Mouse (Mus musculus) intestine, embryonic 16.5 days (tissue): ENCODE results near the gene Zfp953. TPM values are rescaled to one million over a fixed set of nuclear protein-coding genes. Genes with fewer than 3 reads are reported as not detected.
"Not testable (repeated sequence)": the region's sequence is repeated elsewhere in the genome, so short reads cannot be mapped to it uniquely, and the experiment has no call there.

Source experiments
- ATAC-seq: fragments of 200-750 bp; cut with Nextera tagmentation; 2 replicates; pipeline ENCODE4 v1.8.0; 2017; ENCODE audit warnings: moderate TSS enrichment, moderate library complexity
- H3K27ac ChIP-seq: fragments of 300-500 bp; sonication (generic); 2 replicates; pipeline ENCODE4 v1.5.1; 2014; ENCODE audit warnings: mild to moderate bottlenecking, low read length
- H3K27me3 ChIP-seq: fragments of 300-500 bp; sonication (generic); replicated peaks from 2 replicates; pipeline ENCODE4 v1.6.1; 2014; ENCODE audit warnings: low read length, control low read depth, mixed read lengths; ENCODE audit not compliant: control insufficient read depth, insufficient read depth
- H3K36me3 ChIP-seq: fragments of 300-500 bp; sonication (generic); 2 replicates; pipeline ENCODE4 v1.6.1; 2014; ENCODE audit warnings: low read length, control low read depth; ENCODE audit not compliant: control insufficient read depth, insufficient read depth
- H3K4me1 ChIP-seq: fragments of 300-500 bp; sonication (generic); 2 replicates; pipeline ENCODE4 v1.6.1; 2014; ENCODE audit warnings: low read length, control low read depth, mixed read lengths; ENCODE audit not compliant: control insufficient read depth, insufficient read depth
- H3K4me2 ChIP-seq: fragments of 300-500 bp; sonication (generic); 2 replicates; pipeline ENCODE4 v1.6.1; 2014; ENCODE audit warnings: low read depth, low read length, control low read depth
- H3K4me3 ChIP-seq: fragments of 300-500 bp; sonication (generic); 2 replicates; pipeline ENCODE4 v1.5.1; 2014; ENCODE audit warnings: mild to moderate bottlenecking, low read length
- H3K9ac ChIP-seq: fragments of 300-500 bp; sonication (generic); 2 replicates; pipeline ENCODE4 v1.6.1; 2014; ENCODE audit warnings: low read depth, low read length
- H3K9me3 ChIP-seq: fragments of 300-500 bp; sonication (generic); 2 replicates; pipeline ENCODE4 v1.6.1; 2016; ENCODE audit warnings: low read length, control low read depth; ENCODE audit not compliant: control insufficient read depth
- WGBS: fragments of 180-500 bp; shearing (Covaris S2); extraction: QIAGEN DNeasy Blood & Tissue Kit; methylation state at CpG from one replicate; pipeline ENCODE4 v1.1.7; 2014; 5-methylcytosine and 5-hydroxymethylcytosine counted together
- polyA plus RNA-seq: library from polyadenylated mRNA; unstranded; fragments of >200 nt; fragmentation: Nextera tagmentation; extraction: Ambion mirVana; gene quantifications from 2 replicates; pipeline ENCODE4 v1.2.1, GENCODE M21; 2015

Zfp953 gene
- polyA plus RNA-seq = 0.77 and 1.0 TPM in 2 replicates

DNA sequence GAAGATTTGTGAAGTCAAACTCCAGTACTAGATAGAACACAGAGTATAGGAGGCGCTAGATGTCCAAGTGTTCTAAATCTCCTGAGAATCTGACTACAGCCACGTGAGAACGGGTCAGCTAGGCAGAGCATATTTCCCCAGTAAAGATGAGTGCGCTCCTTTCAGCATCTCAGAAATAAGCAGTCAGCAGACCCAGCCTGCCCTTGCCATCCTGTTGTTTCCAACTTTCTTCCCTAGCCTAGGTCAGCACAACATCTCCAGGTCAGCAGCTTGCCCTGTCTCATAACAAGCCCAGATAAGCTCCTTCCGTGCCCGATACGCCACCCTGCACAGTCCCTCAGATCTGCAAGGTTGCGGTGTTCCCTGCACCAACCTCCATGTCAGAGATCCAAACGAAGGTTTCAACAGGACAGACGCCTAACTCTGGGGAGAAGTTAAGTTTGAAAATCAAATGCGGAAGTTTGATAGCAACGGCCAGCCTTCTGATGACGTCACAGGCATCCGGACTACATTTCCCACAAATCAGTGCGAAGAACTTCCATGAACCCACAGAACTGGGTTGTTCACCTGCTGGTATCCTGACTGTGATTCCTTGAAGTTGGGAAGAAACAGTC lies at the start of gene Zfp953, which contains the start of gene Gm28044:
TSS of gene Zfp953 (minus strand) at position 475 of the 614 bp plus-strand sequence.
TSS of gene Gm28044 (minus strand) at position 406 of the 614 bp plus-strand sequence.
- H3K36me3 ChIP-seq = no peaks in the 10 kb centered on the region
- peaks cover 3% of the 10 kb centered on the region; the same call in 1 of the 2 replicates for H3K4me1 ChIP-seq
- WGBS = under 1% methylated on average over 15 of the region's 15 CpGs
- peak; percentile 96 for ATAC-seq
- H3K9ac ChIP-seq = peak within 1 kb of the TSS; percentile 80
- H3K27ac ChIP-seq = peak within 1 kb of the TSS; percentile 72
- no peaks in the 10 kb centered on the region for H3K9me3 ChIP-seq
- H3K4me2 ChIP-seq = peak within 1 kb of the TSS; percentile 51
- H3K4me3 ChIP-seq = peak within 1 kb of the TSS; percentile 79
- no peaks in the 10 kb centered on the region for H3K27me3 ChIP-seq

DNA sequence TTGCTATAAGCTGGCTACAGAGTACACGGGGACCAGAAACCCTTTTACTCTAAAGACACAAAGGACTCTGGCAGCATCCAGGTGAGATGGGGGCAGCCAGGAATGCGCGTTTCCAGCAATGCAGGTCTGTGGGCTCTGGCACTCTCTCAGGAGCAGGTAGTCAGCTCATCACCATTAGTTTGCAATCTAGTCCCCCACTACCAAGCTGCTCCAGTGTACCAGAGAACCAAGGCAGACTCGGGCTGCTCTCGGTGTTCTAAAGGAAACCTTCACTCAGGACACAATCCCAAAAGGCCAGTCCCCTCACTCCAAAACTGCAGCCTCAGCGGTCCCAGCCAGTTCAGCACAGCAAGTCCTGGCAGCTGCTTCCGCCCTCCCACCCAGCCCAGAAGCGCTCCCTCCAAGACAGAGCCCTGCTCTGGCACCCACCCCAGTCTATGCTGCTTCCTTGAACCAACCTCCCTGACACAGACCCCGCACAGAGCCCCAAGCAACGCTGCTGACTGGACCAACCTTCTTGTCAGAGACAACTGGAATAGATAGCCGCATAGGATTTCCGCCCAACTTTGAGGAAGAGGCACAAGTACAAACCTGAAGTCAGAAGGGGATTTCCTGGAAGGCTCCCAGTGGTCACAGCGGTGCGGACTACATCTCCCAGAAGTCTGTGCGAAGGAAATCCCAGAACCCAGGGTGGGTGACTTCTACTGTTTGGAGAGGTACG lies 38.9 kb upstream of the Zfp953 start, which contains the start of gene Zfp429:
TSS of gene Zfp429 (minus strand) at position 637 of the 721 bp plus-strand sequence.
- WGBS = 3% methylated on average over 14 of the region's 16 CpGs

DNA sequence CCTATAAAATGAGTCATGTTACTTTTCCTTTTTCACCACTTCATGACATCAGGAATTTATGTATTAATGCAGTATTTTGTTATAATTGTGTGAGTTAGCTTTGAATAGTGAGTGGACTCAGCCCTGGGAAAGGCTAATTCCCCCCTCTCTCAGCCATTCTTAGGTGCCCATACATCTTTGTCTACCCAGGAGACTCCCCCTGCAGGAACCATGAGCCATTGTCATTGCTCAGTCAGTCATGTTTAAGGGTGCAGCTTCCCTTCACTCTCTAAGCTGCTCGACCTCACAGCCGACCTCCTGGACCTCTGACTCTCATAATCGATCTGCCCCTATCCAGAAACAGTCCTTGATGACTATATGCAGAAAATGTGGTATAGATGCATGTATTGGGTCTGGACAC lies 15.8 kb upstream of the Zfp953 start:
- ATAC-seq, H3K27me3 ChIP-seq, H3K4me1 ChIP-seq, H3K4me3 ChIP-seq, H3K27ac ChIP-seq, H3K4me2 ChIP-seq, H3K36me3 ChIP-seq, H3K9ac ChIP-seq, H3K9me3 ChIP-seq: not testable (repeated sequence)
- 74% methylated on average over 3 of the region's 3 CpGs for WGBS

More for the DNA sequence above, 38.9 kb upstream of the Zfp953 start, which contains the start of gene Zfp429:
- not testable (repeated sequence) for H3K9me3 ChIP-seq, H3K27ac ChIP-seq, H3K27me3 ChIP-seq, H3K36me3 ChIP-seq, H3K4me1 ChIP-seq
- peak; percentile 99 for ATAC-seq
- Histone ChIP-seq H3K9ac (peak within 1 kb of the TSS; percentile 75), H3K4me2 (peak within 1 kb of the TSS; percentile 58), H3K4me3 (peak within 1 kb of the TSS; percentile 67)

DNA sequence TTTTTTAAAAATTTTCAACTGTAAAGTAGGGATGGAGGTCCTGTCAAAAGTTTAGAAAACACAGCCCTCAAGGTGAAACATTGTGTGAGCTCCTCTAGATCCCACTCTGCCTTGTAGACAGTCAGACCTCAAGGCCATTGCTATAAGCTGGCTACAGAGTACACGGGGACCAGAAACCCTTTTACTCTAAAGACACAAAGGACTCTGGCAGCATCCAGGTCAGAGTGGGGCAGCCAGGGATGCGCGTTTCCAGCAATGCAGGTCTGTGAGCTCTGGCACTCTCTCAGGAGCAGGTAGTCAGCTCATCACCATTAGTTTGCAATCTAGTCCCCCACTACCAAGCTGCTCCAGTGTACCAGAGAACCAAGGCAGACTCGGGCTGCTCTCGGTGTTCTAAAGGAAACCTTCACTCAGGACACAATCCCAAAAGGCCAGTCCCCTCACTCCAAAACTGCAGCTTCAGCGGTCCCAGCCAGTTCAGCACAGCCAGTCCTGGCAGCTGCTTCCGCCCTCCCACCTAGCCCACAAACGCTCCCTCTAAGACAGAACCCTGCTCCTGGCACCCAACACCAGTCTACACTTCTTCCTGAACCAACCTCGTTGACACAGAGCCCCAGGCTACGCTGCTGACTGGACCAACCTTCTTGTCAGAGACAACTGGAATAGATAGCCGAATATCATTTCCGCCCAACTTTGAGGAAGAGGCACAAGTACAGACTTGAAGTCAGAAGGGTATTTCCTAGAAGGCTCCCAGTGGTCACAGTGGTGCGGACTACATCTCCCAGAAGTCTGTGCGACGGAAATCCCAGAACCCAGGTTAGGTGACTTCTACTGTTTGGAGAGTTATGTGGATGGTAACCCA lies 14.9 kb upstream of the Zfp953 start, which contains the start of the genes Gm28041 and Zfp456:
TSS of gene Gm28041 (minus strand) at position 684 of the 862 bp plus-strand sequence.
TSS of gene Zfp456 (minus strand) at position 761 of the 862 bp plus-strand sequence.
- H3K27me3 ChIP-seq, H3K27ac ChIP-seq, H3K36me3 ChIP-seq, H3K4me1 ChIP-seq, H3K9me3 ChIP-seq: not testable (repeated sequence)
- WGBS = 12% methylated on average over 13 of the region's 15 CpGs
- ATAC-seq = peak; percentile 99
- Histone ChIP-seq H3K4me2 (peak within 1 kb of the TSS; percentile 57), H3K4me3 (peak within 1 kb of the TSS; percentile 67), H3K9ac (peak within 1 kb of the TSS; percentile 65)

- Histone ChIP-seq H3K36me3 (no peaks in the 10 kb centered on the region), H3K27me3 (no peaks in the 10 kb centered on the region), H3K4me1 (no peaks in the 10 kb centered on the region), H3K27ac (no peak overlapping the region), H3K9me3 (no peaks in the 10 kb centered on the region), H3K9ac (no peak overlapping the region), H3K4me2 (no peak overlapping the region), H3K4me3 (no peak overlapping the region)
- no peak for ATAC-seq
Measured at GRCm38 (mm10) chr13:67351854-67352253, 8.6 kb downstream of the Zfp953 start.

DNA sequence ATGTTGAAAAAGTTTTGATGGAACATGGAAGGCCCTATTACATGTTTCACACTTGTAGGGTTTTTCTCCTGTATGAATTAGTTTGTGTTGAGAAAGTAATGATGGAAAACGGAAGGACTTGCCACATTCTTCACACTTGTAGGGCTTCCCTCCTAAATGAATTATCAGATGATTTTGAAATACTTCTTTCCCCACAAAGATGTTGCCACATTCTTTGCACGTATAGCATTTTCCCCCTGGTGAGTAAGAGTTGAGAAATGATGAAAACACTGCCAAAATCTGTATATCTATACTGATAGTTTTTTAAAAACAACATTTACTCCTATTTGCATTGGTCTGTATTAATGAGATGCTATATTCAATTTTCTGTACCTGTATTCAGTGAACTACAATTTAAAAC lies 17.0 kb downstream of the Zfp953 start:
- H3K4me1 ChIP-seq = no peaks in the 10 kb centered on the region
- no peak overlapping the region for H3K9ac ChIP-seq
- no peaks in the 10 kb centered on the region for H3K9me3 ChIP-seq
- no peak overlapping the region for H3K4me2 ChIP-seq
- H3K27ac ChIP-seq = no peak overlapping the region
- H3K27me3 ChIP-seq = no peaks in the 10 kb centered on the region
- H3K4me3 ChIP-seq = no peak overlapping the region
- ATAC-seq = no peak
- H3K36me3 ChIP-seq = peaks cover 3% of the 10 kb centered on the region; the same call in 1 of the 2 replicates
- WGBS = 91% methylated on average over 2 of the region's 2 CpGs

DNA sequence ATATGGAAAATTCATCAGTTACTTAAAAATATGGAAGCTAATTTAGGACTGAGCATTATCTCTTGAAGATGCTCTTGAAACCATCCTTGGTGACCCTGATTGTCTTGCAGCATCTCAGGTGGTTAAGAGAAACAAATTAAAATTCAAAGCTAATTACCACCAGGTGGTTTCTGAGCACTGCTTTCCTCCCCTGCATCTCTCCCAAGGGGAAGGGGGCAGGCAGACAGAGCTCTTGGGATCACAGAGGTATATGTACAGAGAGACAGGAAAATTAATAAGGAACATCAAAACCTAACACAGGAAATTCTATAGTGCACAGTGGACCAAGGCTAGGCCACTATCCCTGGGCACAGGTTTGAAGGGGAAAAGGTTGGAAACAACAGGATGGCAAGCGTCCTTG lies 27.5 kb downstream of the Zfp953 start:
- Histone ChIP-seq H3K4me1 (0 out of 2 replicates have a peak, but pooled peaks cover 3% of the 10 kb centered on the region), H3K36me3 (no peaks in the 10 kb centered on the region), H3K4me3 (peak overlapping the region; percentile 66), H3K27me3 (no peaks in the 10 kb centered on the region), H3K4me2 (peak overlapping the region; percentile 69), H3K9me3 (no peaks in the 10 kb centered on the region), H3K9ac (peak overlapping the region; percentile 73), H3K27ac (no peak overlapping the region)
- 69% methylated on average over 1 of the region's 1 CpGs for WGBS
- peak; percentile 31 for ATAC-seq

- peak within 1 kb of the TSS; percentile 66 for H3K4me3 ChIP-seq
- no peaks in the 10 kb centered on the region for H3K36me3 ChIP-seq
- WGBS = 10% methylated on average over 17 of the region's 17 CpGs
- peak within 1 kb of the TSS; percentile 69 for H3K4me2 ChIP-seq
- no peaks in the 10 kb centered on the region for H3K27me3 ChIP-seq
- peak within 1 kb of the TSS; percentile 64 for H3K27ac ChIP-seq
- peak; percentile 95 for ATAC-seq
- 0 out of 2 replicates have a peak, but pooled peaks cover 3% of the 10 kb centered on the region for H3K4me1 ChIP-seq
- peak within 1 kb of the TSS; percentile 73 for H3K9ac ChIP-seq
- no peaks in the 10 kb centered on the region for H3K9me3 ChIP-seq
Measured at GRCm38 (mm10) chr13:67332019-67332724, 28.2 kb downstream of the Zfp953 start, which contains the start of gene Zfp595. Zfp595 (minus strand) TSS chr13:67332570.
